Mouse (Mus musculus) thymus, adult 2 months (tissue): Measurements from ENCODE around the gene Nxpe3.
A peak's percentile ranks its signal among the peaks of the same experiment; 100 is the strongest.

Experiments
- CTCF ChIP-seq: fragments of 200-500 bp; IDR thresholded peaks from 2 replicates; pipeline ENCODE4 v1.5.1; 2012; ENCODE audit warnings: mild to moderate bottlenecking, control low read depth, low read length, moderate library complexity, borderline replicate concordance; ENCODE audit not compliant: control insufficient read depth, poor library complexity, insufficient read depth; ENCODE audit errors: extremely low read depth
- POLR2A ChIP-seq: fragments of 200-500 bp; IDR thresholded peaks from 2 replicates; pipeline ENCODE4 v1.6.1; 2012; ENCODE audit warnings: mild to moderate bottlenecking, low read length, control low read depth, moderate library complexity; ENCODE audit not compliant: control insufficient read depth, poor library complexity, insufficient read depth; ENCODE audit errors: extremely low read depth

- TF ChIP-seq POLR2A: peak; percentile 52; the same call in 1 of the 2 replicates
- TF ChIP-seq CTCF: peak; percentile 61; the same call in 1 of the 2 replicates
Measured at GRCm38 (mm10) chr16:55894893-55895650, at the start of gene Nxpe3.
